Mouse (Mus musculus) induced T-regulatory cell, adult 2 months (primary cell): ENCODE data around the gene Coro1b.

Experiments
- DNase-seq: peaks from one replicate; pipeline ENCODE4 v3.0.0-alpha.2; 2012; ENCODE audit warnings: low read depth

The Coro1b gene

DNA sequence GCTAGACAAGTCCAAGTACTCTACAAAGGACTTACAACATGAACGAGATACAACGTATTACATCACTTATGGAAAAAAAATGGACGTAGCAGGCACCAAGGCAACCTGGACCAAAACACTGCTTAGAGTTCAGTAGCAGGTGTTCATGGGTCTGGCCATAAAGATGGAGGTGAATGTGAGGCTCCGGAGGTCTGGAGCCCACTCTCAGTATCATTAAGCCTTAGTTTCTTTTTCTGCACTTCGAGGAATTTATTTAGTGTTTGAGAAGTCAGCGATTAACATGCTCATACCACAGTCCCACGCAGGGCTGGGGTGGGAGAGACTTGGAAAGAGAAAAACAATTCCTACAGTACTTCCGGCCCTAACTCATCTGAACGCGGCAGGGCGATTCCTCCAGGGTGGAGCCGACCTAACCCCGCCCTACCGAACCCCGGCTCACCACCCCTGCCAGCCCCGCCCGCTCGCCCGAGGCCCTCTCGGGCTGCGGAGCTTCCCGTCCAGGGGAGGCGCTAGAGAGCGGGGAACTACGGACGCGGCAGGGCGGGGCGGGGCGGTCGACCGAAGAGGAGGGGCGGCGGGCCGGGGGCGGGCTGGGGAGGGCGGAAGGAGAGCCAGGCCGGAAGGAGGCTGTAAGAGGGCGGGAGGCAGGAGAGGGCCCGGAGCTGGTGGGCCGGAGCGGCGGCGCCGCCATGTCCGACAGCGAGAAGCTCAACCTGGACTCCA is 43.3 kb downstream of the Coro1b start, which contains the start of gene Ppp1ca:
TSS of gene Ppp1ca (plus strand) at position 538 of the 723 bp plus-strand sequence.
- peak; percentile 98 for DNase-seq

DNA sequence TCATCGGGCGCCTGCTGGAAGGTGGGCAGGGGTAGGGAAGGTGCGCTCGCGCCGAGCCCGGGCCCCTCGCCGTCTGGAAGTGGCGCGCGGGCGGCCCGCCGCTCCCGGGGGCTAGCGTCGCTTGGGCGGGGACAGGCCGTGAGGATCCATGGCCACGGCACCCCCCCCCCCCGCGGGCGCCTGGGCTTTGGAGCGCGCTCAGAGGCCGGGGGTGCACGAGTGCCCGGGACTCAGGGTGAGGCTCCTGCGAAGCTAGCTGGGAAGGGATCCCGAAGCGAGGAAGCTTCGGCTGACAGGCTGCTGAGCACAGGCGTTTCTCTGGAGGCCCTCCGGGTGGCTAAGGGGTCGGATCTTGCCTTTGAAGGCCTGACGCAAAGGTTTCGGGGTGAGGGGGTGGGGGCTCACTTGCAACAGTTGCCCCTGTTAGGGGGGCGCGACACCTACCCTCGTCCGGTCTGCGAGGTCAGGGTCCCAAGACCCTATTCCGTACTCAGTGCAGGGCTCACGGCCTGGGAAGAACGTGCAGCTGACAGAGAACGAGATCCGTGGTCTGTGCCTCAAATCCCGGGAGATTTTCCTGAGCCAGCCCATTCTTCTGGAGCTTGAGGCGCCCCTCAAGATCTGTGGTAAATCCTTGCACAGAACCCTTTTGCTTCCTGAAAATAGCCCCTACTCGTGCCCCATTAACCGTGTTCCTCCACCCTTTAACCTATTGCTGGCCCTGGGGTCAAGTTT is 44.0 kb downstream of the Coro1b start:
- no peak for DNase-seq

DNA sequence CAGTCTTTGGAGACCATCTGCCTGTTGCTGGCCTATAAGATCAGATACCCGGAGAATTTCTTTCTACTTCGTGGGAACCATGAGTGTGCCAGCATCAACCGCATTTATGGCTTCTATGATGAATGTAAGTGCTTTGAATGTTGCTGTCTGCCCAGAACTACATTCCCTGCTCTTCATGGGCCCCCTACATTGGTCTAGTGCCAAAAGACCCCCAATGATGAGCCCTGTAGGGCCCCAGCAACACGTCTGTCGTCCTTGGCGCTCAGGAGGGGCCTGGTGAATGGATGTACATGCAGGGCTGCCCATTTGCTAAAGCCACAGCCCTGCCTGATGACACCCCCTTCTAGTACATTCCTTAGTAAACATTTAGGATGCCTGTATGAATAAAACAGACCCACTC is 44.7 kb downstream of the Coro1b start:
- no peak for DNase-seq

DNA sequence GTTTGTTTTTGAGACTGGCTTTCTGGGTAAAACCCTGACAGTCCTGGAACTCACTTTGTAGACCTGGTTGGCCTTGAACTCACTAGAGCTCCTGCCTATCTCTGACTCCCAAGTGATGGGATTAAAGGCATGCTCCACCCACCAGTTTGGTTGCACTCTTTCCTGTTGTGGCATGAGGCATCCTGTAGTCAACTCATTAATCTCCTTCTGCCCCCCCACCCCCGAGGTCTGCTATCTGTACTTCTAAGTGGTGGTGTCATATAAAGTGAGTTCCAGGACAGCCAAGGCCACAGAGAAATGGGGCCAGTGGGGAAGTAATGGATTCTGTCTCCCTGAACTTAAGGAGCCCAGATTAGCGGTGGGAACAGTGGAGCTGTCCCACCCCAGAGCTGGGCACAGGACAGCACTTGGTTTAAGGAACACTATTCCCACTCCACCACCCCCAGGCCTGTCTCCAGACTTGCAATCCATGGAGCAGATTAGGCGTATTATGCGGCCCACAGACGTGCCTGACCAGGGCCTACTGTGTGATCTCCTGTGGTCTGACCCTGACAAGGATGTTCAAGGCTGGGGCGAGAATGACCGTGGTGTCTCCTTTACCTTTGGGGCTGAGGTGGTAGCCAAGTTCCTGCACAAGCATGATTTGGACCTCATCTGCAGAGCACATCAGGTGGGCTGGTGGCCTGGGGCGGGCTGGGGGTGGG is 45.8 kb downstream of the Coro1b start:
- DNase-seq = peak; percentile 45

DNA sequence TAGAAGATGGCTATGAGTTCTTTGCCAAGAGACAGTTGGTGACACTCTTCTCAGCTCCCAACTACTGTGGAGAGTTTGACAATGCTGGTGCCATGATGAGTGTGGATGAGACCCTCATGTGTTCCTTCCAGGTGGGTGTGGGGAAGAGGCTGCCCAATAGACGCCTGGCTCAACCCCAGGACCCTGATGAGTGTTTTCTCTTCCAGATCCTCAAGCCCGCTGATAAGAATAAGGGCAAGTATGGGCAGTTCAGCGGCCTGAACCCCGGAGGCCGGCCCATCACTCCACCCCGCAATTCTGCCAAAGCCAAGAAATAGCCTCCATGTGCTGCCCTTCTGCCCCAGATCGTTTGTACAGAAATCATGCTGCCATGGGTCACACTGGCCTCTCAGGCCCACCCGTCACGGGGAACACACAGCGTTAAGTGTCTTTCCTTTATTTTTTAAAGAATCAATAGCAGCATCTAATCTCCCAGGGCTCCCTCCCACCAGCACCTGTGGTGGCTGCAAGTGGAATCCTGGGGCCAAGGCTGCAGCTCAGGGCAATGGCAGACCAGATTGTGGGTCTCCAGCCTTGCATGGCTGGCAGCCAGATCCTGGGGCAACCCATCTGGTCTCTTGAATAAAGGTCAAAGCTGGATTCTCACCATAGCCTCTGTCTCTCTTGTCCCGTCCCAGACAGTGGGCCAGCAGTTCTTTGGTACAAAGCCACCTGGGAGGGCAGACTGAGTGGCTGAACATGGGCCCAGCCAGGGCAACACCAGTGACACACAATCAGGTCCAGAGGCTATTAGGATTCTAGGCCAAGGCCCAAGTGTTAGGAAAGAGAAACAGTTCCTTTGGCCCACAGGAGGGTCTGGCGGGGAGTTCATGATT is 46.6 kb downstream of the Coro1b start:
- DNase-seq = no peak

DNA sequence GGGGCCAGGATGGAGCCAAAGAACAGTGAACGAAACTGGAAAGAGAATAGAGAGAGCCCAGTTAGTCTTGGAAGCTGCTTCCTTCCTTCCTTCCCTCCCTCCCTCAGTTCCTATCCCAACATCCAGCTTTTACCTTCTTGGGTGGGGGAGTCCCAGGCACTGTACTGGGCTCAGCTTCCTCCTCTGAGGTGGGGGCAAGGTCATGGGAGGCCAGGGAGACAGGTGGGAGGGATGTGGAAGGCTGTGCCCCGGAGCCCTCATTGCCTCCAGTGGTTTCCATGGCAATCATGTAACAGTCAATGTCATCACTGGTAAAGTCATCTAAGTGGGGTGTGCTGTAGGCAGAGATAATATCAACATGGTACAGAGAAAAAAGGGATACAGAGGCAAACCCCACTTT is 47.6 kb downstream of the Coro1b start:
- no peak for DNase-seq

DNA sequence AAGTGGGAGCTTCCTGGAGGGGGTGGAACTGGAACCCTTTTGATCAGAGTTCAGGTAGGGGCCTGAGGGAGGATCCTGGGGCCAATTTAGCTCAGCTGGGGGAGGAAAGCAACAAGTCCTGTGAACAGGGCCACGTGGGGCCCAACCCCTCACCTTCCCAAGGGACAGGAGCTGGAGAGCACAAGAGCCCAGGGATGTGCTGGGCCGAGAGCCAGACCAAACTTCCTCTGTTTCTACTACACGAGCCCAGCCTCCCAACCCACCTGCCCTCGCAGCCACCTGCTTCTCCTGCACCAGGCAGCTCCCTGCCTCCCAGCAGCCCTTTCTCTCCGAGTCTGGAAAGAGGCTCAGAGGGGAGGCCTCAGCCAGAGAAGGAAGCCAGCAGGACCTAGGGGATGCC is 48.1 kb downstream of the Coro1b start:
- DNase-seq = no peak

DNA sequence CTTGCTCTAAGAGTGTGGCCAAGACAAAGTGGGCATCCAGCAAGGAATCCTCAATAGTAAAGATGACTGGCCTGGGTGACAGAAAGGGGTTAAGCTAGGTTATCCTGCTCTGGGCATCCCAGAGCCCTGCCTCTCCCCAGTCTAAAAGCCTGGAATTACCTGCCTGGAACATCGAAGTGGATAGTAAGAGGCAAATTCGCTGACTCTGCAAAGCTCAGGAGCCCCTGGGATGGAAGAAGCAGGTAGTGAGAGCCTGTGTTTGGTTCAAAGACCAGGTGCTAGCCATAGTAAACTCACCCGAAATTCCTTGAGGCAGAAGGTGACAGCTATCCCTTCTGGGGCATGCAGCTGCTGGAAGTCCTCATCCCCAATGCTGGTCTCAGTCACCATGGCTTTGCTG is 48.8 kb downstream of the Coro1b start:
- no peak for DNase-seq

DNA sequence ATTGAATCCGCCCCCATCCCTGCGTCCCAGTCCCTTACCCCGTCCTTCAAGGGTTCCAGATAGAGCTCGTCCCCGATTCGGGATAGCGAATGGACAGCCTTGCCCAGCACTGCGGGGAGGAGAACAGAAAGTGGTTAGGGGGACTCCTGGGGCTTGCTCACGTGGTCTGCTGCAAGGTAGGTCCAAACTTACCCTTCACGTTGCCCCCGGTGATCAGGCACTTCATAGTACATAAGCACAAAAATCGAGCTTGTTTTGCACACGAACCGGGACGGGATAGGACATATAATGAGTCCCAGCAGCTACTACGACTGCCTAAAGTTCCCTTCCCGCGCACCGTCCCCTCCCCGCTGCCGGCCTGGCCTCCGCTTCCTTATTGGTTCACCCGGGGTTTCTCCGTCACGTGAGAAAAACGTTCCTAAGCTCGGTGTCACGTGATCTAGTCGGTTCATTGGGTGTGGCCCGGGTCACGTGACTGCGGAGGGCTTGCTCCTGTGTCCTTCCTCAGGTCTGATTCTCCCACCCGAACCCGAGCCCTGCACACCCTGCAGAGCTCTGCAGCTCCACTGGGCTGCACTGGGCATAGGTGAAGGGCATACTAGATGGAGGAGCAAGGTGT is 53.0 kb downstream of the Coro1b start, which contains the start of gene Rad9a:
TSS of gene Rad9a (minus strand) at position 372 of the 619 bp plus-strand sequence.
- DNase-seq = peak; percentile 98

DNA sequence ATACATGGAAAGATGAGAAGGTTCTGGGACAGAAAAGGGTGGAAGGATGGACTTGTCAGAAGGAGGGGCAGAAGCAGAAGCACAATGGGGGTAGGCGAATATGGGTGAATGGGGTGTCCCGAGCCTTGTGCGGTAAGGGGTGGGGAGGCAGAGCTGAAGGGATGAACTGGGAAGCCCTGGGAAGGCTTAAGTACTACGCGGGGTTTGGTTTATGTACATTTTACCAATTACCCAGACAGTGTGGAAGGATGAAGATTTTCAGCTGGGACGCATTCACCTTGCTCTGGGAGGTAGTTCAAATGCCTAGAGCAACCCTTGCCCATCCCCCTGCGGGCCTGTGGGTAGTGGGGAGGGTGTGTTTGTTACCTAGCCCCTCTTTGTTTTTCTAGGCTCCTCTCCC is 53.7 kb downstream of the Coro1b start:
- DNase-seq = peak; percentile 47

DNA sequence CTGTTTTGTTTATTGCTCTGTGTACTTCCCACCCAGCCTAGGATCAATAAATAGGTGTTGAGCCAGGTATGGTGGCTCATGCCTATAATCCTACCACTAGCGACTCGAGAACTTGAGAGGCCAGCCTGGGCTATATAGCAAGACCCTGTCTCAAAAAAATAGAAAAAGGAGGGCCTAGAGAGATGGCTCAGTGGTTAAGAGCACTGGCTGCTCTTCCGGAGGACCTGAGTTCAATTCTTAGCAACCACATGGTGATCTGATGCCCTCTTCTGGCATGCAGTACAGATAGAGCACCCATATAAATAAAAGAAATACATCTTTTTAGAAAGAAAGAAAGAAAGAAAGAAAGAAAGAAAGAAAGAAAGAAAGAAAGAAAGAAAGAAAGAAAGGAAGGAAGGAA is 54.7 kb downstream of the Coro1b start:
- peak; percentile 77 for DNase-seq
